Mouse (Mus musculus) embryonic facial prominence, embryonic 11.5 days (tissue): ENCODE data around the gene Epb41l1. TPM values are rescaled to one million over a fixed set of nuclear protein-coding genes. Genes with fewer than 3 reads are reported as not detected.

Experiments
- ATAC-seq: fragments of 200-750 bp; cut with Nextera tagmentation; replicated peaks from 2 replicates; pipeline ENCODE4 v1.8.0; 2017; ENCODE audit warnings: low read depth; ENCODE audit not compliant: insufficient number of reproducible peaks, low FRiP score, low TSS enrichment
- DNase-seq: peaks from one replicate; pipeline ENCODE4 v3.0.0-alpha.2; 2015; ENCODE audit warnings: low spot score
- H3K27ac ChIP-seq: fragments of 300-500 bp; sonication (generic); replicated peaks from 2 replicates; pipeline ENCODE4 v1.5.1; 2014; ENCODE audit warnings: mild to moderate bottlenecking, low read depth, low read length, control low read depth
- H3K27me3 ChIP-seq: fragments of 300-500 bp; sonication (generic); 2 replicates; pipeline ENCODE4 v1.6.1; 2014; ENCODE audit warnings: mild to moderate bottlenecking, low read length, moderate library complexity, mixed read lengths; ENCODE audit not compliant: control insufficient read depth, insufficient read depth
- H3K36me3 ChIP-seq: fragments of 300-500 bp; sonication (generic); replicated peaks from 2 replicates; pipeline ENCODE4 v1.6.1; 2014; ENCODE audit warnings: low read depth, mild to moderate bottlenecking, low read length, moderate library complexity, mixed read lengths; ENCODE audit not compliant: control insufficient read depth, insufficient read depth
- H3K4me1 ChIP-seq: fragments of 300-500 bp; sonication (generic); 2 replicates; pipeline ENCODE4 v1.6.1; 2014; ENCODE audit warnings: low read length, mixed read lengths; ENCODE audit not compliant: control insufficient read depth, insufficient read depth
- H3K4me2 ChIP-seq: fragments of 300-500 bp; sonication (generic); 2 replicates; pipeline ENCODE4 v1.6.1; 2014; ENCODE audit warnings: low read depth, mild to moderate bottlenecking, control low read depth, low read length, moderate library complexity
- H3K4me3 ChIP-seq: fragments of 300-500 bp; sonication (generic); 2 replicates; pipeline ENCODE4 v1.5.1; 2014; ENCODE audit warnings: low read depth, low read length, control low read depth
- H3K9ac ChIP-seq: fragments of 300-500 bp; sonication (generic); replicated peaks from 2 replicates; pipeline ENCODE4 v1.6.1; 2014; ENCODE audit warnings: mild to moderate bottlenecking, control low read depth, low read length
- H3K9me3 ChIP-seq: fragments of 300-500 bp; sonication (generic); replicated peaks from 2 replicates; pipeline ENCODE4 v1.6.1; 2016; ENCODE audit warnings: mild to moderate bottlenecking, low read length, inconsistent platforms, mixed read lengths; ENCODE audit not compliant: control insufficient read depth
- WGBS: fragments of 180-500 bp; shearing (Covaris S2); extraction: QIAGEN DNeasy Blood & Tissue Kit; methylation state at CpG from one replicate; pipeline ENCODE4 v1.1.7; 2014; 5-methylcytosine and 5-hydroxymethylcytosine counted together
- polyA plus RNA-seq: library from polyadenylated mRNA; unstranded; fragments of >200 nt; fragmentation: Nextera tagmentation; extraction: Ambion mirVana; gene quantifications from 2 replicates; pipeline ENCODE4 v1.2.1, GENCODE M21; 2014

The Epb41l1 gene
- polyA plus RNA-seq, 1 experiment from 2014 or later = 3.3 TPM

GRCm38 (mm10) chr2:156439666-156440462 lies 19.2 kb downstream of the Epb41l1 start:
- H3K27me3 ChIP-seq = no peaks in the 10 kb centered on the region
- DNase-seq (peak; percentile 73), ATAC-seq (peak; percentile 42; the same call in 1 of the 2 replicates)
- no peak overlapping the region for H3K4me2 ChIP-seq
- 19% methylated on average over 11 of the region's 11 CpGs for WGBS
- peak overlapping the region; percentile 62 for H3K27ac ChIP-seq
- H3K4me1 ChIP-seq = peaks cover 6% of the 10 kb centered on the region
- H3K4me3 ChIP-seq = no peak overlapping the region
- peak overlapping the region; percentile 34; the same call in 1 of the 2 replicates for H3K9ac ChIP-seq
- H3K36me3 ChIP-seq = no peaks in the 10 kb centered on the region
- H3K9me3 ChIP-seq = no peaks in the 10 kb centered on the region

- H3K27ac ChIP-seq = no peak overlapping the region
- ATAC-seq = no peak
- no peak for DNase-seq
- no peak overlapping the region for H3K9ac ChIP-seq
- no peak overlapping the region for H3K4me2 ChIP-seq
- H3K4me1 ChIP-seq = peaks cover 6% of the 10 kb centered on the region
- WGBS = 49% methylated on average over 6 of the region's 6 CpGs
- no peaks in the 10 kb centered on the region for H3K27me3 ChIP-seq
- no peaks in the 10 kb centered on the region for H3K9me3 ChIP-seq
- no peak overlapping the region for H3K4me3 ChIP-seq
- H3K36me3 ChIP-seq = no peaks in the 10 kb centered on the region
These were observed 21.2 kb downstream of the Epb41l1 start for GRCm38 (mm10) chr2:156441909-156442308.

DNA sequence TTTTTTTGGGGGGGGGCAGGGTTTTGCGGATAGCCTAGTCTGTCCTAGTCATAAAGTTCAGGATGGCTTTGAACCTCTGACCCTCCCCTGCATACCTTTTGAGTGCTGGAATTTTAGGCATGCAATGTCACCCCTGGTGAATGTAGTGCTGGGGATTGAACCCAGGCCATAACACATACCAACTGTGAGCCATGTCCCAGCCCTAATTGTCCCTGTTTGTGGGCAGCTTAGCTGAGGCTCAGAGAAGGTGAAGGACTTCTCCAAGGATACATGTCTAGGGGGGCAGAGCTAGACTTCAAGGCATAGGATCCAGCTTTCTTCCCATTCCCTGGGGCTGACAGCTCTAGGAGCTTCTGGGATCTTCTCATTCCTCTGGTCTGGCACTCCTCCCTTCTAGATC lies 22.6 kb downstream of the Epb41l1 start:
- Histone ChIP-seq H3K9ac (no peak overlapping the region), H3K4me1 (peaks cover 6% of the 10 kb centered on the region), H3K4me3 (no peak overlapping the region), H3K9me3 (no peaks in the 10 kb centered on the region), H3K27me3 (no peaks in the 10 kb centered on the region), H3K27ac (no peak overlapping the region), H3K4me2 (no peak overlapping the region), H3K36me3 (no peaks in the 10 kb centered on the region)
- no peak for DNase-seq
- WGBS = 58% methylated on average over 1 of the region's 1 CpGs
- ATAC-seq = no peak

- H3K9me3 ChIP-seq = no peaks in the 10 kb centered on the region
- H3K27ac ChIP-seq = no peak overlapping the region
- no peaks in the 10 kb centered on the region for H3K36me3 ChIP-seq
- no peak overlapping the region for H3K9ac ChIP-seq
- DNase-seq (no peak), ATAC-seq (no peak)
- no peak overlapping the region for H3K4me2 ChIP-seq
- H3K4me1 ChIP-seq = no peaks in the 10 kb centered on the region
- 73% methylated on average over 9 of the region's 9 CpGs for WGBS
- H3K27me3 ChIP-seq = no peaks in the 10 kb centered on the region
- H3K4me3 ChIP-seq = no peak overlapping the region
These were observed 25.9 kb downstream of the Epb41l1 start for GRCm38 (mm10) chr2:156446489-156447035.

- DNase-seq (peak; percentile 59), ATAC-seq (no peak)
- Histone ChIP-seq H3K36me3 (no peaks in the 10 kb centered on the region), H3K9me3 (no peaks in the 10 kb centered on the region), H3K4me2 (no peak overlapping the region), H3K27me3 (no peaks in the 10 kb centered on the region), H3K4me1 (no peaks in the 10 kb centered on the region), H3K27ac (no peak overlapping the region), H3K4me3 (no peak overlapping the region), H3K9ac (no peak overlapping the region)
- 10% methylated on average over 10 of the region's 10 CpGs for WGBS
These were observed 26.9 kb downstream of the Epb41l1 start for GRCm38 (mm10) chr2:156447413-156448295.

DNA sequence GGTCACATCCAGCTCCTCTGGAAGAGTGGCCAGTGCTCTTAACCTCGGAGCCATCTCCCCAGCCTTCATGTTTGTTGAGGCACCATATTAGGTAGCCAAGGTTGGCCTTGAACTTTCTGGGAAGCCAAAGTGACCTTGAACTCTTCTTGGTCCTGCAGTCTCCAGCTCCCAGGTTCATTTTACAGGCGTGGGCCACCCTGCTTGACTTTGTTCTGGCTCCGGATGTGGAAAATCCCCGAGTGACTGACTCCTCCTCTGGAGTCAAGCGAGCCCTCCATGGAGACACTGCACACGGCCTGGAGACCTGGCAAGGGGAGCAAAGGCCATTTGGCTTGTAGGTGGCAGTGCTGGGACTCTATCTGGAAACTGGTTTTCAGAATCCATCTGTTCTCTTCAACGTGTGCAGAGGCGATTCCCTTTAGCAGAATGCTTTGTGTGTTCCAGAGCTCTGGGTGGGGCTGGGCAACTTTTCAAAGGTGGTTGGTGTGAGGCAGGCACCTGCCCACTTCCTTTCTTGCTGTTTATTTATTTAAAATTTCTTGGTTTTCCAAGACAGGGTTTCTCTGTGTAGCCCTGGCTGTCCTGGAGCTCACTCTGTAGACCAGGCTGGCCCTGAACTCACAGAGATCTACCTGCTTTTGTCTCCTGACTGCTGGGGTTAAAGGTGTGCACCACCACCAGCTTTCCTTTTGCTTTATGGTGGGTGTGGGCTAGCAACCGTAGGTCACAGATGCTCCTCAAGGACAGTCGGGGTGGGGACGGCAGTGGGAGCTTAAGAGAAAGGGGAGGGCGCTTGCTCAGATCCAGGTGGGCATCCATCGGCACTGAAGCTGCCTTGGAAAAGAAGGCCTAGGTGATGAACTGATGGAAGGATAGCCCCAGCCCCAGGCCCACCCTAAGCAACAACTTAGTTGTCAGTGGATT lies 30.8 kb downstream of the Epb41l1 start:
- H3K9me3 ChIP-seq = no peaks in the 10 kb centered on the region
- H3K27ac ChIP-seq = no peak overlapping the region
- H3K9ac ChIP-seq = no peak overlapping the region
- H3K4me1 ChIP-seq = no peaks in the 10 kb centered on the region
- 84% methylated on average over 13 of the region's 13 CpGs for WGBS
- H3K36me3 ChIP-seq = no peaks in the 10 kb centered on the region
- no peak overlapping the region for H3K4me3 ChIP-seq
- no peak for ATAC-seq
- DNase-seq = no peak
- no peak overlapping the region for H3K4me2 ChIP-seq
- H3K27me3 ChIP-seq = no peaks in the 10 kb centered on the region

- 65% methylated on average over 7 of the region's 7 CpGs for WGBS
- DNase-seq (no peak), ATAC-seq (no peak)
- Histone ChIP-seq H3K9ac (no peak overlapping the region), H3K4me1 (no peaks in the 10 kb centered on the region), H3K27me3 (no peaks in the 10 kb centered on the region), H3K36me3 (no peaks in the 10 kb centered on the region), H3K27ac (no peak overlapping the region), H3K9me3 (no peaks in the 10 kb centered on the region), H3K4me3 (no peak overlapping the region), H3K4me2 (no peak overlapping the region)
These were observed 31.4 kb downstream of the Epb41l1 start for GRCm38 (mm10) chr2:156452149-156452536.
